Mouse (Mus musculus) thymus, postnatal 25 days (tissue): ENCODE data around the gene Chchd6.

Source experiments
- DNase-seq: peaks from one replicate; pipeline ENCODE4 v3.0.0; 2022

Gene Chchd6

GRCm38 (mm10) chr6:89353101-89353500, 242.4 kb downstream of the Chchd6 start:
- DNase-seq, result no peak

DNA sequence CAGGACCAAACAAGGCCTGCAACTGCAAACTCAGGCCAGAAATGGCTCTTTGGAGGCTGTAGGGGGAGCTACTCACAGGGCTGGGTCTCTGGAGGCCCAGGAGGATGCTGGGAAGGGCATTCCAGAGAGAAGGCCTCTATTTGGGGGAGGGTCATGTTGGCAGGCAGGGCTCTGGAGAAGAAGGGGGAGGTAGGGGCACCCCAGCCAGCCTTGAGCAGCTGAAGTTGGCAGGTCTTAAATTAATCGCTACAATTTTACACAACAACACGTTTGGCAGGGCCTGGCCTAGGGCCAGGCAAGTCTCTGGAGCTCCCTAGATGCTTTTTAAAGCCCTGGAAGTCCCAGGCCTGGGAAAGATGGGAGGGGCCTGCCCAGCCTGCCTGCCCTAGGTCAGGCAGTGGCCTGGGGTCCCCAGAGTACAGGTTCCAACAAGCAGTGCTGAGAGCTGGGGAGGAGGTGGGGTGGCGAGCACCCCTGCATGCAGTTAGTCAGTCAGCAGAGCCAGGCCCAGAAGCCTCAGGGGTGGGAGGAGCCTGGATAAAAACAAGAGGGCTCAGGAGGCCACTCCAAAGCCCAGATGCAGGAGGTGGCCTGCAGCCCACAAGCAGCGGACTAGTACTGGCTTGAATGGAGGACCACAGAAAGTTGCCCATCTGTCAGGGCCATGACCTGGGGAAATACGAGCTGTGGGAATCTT, 243.9 kb downstream of the Chchd6 start:
- no peak for DNase-seq

- no peak for DNase-seq
Measured at GRCm38 (mm10) chr6:89350520-89350919, 244.9 kb downstream of the Chchd6 start.

DNA sequence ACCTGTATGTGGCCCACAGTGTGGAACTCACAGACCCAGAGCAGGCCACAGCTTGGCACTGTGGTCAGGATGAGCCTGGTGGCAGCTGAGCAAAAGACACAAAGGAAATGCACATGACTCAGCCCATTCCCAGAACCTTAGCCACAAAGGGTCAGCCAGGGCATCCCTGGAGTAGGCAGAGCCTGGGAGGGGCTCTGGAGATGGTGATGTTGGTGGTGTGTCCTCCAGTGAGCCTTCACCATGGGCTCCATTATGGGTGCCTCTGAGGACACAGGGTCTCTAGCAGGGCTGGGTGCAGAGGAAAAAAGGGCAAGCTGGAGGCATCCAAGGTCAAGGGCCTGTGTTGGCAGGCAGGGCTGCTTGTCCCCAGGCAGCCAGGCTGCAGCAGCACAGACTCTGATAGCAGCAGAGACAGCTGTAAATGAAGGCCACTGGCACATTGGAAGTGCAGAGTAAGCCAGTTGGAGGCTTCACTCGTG, 245.4 kb downstream of the Chchd6 start:
- no peak for DNase-seq

GRCm38 (mm10) chr6:89348363-89348762, 247.1 kb downstream of the Chchd6 start:
- DNase-seq, result no peak

GRCm38 (mm10) chr6:89347792-89348191, 247.7 kb downstream of the Chchd6 start:
- DNase-seq, result no peak

GRCm38 (mm10) chr6:89345855-89346254, 249.6 kb downstream of the Chchd6 start:
- no peak for DNase-seq

GRCm38 (mm10) chr6:89345486-89345785, 250.0 kb downstream of the Chchd6 start:
- peak; percentile 47 for DNase-seq

DNA sequence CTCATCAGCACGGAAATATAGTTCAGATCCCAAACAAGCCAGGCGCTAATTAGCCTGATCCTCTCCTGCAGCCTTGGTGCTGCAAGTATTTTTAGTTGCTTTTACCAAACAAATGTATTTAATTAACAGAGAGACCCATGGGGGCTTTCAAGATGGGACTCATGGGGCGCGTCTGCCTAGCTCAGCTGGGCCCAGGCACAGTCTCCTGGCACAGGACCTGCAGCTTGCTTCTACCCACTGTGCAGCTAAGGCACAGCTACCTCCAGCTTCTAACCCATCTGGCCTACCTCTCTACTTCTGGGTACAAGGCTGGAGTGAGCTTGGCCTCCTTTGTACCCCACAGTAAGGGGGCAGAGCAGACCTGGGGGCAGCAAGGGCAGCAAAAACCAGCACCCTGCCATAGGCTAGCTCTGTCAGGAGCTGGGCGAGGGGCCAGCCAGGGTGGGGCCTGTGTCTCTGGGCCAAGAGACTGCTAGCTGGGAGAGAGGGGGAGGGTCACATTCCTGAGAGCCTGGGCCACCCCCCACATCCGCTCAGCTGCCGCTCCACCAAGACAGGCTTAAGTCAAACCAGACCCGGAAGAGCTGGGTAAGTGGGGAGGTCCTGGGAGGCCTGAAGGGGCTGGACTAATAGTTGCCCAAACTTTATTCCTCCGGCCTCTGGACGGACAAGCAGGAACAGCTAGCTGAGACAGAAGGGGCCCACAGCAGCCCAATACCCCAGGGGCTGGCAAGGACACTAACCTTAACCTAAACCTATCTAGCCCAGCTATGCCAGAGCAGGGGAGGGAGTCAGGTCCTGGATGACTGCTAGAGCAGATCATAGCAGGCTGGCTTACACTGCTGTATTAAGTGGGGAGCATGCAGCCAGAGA, 250.6 kb downstream of the Chchd6 start:
- peak; percentile 78 for DNase-seq

- no peak for DNase-seq
Measured at GRCm38 (mm10) chr6:89341981-89342380, 253.5 kb downstream of the Chchd6 start.

GRCm38 (mm10) chr6:89339447-89339846, 256.0 kb downstream of the Chchd6 start:
- no peak for DNase-seq

GRCm38 (mm10) chr6:89338733-89339132, 256.7 kb downstream of the Chchd6 start:
- no peak for DNase-seq

- no peak for DNase-seq
Measured at GRCm38 (mm10) chr6:89337574-89337973, 257.9 kb downstream of the Chchd6 start.

DNA sequence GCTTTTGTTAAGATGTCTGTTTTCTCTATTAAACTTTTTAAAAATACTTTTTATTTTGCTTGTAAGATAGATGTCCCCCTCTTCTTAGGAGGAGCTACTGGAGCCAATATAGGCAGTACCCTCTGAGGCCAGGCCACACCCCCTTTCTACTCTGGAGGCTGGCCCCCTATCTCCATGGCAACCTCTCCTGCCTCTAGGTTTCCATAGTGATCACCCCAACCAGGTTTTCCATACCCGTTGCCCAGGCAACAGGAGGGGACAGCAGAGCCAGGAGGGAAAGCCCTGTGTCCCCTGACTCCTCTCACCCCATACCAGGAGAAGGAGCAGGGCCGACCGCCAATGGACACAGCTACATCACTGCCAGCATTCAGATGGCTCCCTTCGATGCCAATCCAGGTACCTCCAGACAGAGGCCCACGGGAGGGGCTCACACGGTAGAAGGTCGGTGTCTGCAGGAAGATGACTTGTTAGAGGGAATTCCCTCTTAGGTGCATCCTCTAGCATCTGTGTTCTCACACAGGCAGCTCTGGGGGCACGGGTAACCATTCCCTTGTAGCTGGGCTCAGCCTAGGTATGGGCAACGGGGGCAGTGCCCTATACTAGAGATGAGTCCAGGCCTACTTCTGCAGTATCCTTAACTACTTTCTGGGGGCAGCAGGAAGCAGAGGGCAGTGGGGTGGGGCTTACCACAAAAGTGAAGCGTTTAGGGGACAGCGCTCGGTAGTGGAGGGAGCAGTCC, 261.3 kb downstream of the Chchd6 start:
- DNase-seq, result no peak
